Mouse (Mus musculus) right cerebral cortex, postnatal 36 days (tissue): ENCODE results near the gene Olfr1036.
"Not testable (repeated sequence)": the region's sequence is repeated elsewhere in the genome, so short reads cannot be mapped to it uniquely, and the experiment has no call there.

Experiments used
- DNase-seq, 2 experiments: peaks; one replicate each; pipeline ENCODE4 v3.0.0; 2022; ENCODE audit warnings: low spot score in 2 of 2, mixed read lengths in 1 of 2

Olfr1036 gene

DNA sequence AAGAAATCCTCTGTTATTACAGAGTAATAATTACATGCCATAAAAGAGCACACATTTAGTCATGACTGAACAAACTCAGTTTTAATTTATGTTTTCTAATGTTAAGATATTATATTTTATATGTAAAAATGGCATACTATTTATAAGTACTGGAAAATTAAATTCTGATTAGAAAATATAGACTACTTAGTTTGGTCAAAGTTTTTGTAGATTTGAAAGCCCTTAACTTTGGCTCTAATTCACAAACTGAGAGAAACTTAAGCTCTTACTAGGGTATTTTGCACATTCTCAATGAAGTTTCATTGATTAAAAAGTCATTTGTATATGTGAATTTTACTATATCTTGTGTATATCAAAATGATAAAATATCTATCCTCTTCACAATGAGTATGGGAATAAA lies at the start of gene Olfr1036:
TSS of gene Olfr1036 (plus strand) at position 301 of the 400 bp plus-strand sequence.
- DNase-seq, result not testable (repeated sequence)

DNA sequence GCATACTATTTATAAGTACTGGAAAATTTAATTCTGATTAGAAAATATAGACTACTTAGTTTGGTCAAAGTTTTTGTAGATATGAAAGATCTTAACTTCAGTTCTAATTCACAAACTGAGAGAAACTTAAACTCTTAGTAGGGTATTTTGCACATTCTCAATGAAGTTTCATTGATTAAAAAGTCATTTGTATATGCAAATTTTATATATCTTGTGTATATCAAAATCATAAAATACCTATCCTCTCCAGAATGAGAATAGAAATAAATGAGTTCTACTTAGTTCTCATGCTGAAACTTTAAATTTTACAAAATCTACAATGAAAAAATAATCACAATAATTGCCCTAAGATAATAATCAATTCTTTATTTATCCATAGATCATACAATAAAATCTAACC lies 28.2 kb upstream of the Olfr1036 start, which contains the start of gene Olfr1034:
TSS of gene Olfr1034 (plus strand) at position 301 of the 400 bp plus-strand sequence.
- DNase-seq, result no peak

DNA sequence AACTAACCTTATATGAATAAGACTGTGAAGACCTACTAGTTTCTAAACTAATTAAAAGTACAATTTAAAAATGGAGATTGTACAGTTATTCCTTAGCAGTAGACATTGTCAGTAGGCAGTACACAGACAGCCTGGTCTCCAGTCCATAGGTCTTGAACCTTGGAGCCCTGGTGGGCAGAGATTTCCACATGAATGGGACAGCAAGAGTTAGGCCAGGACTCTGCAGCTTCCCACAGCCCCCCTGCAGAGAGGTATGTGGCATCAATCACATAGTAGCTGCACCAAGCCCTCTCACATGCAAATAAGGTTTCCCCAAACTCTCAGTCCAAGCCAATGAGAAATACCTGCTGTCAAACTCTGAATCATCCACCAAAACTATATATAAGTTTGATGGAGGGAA lies 23.0 kb upstream of the Olfr1036 start:
- DNase-seq, result not testable (repeated sequence)

DNA sequence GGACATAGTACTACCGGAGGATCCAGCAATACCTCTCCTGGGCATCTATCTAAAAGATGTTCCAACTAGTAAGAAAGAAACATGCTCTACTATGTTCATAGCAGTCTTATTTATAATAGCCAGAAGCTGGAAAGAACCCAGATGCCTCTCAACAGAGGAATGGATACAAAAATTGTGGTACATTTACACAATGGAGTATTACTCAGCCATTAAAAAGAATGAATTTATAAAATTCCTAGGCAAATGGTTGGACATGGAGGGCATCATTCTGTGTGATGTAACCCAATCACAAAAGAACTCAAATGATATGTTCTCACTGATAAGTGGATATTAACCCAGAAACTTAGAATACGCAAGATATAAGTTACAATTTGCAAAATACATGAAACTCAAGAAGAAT lies 10.0 kb upstream of the Olfr1036 start:
- DNase-seq, result not testable (repeated sequence)

DNA sequence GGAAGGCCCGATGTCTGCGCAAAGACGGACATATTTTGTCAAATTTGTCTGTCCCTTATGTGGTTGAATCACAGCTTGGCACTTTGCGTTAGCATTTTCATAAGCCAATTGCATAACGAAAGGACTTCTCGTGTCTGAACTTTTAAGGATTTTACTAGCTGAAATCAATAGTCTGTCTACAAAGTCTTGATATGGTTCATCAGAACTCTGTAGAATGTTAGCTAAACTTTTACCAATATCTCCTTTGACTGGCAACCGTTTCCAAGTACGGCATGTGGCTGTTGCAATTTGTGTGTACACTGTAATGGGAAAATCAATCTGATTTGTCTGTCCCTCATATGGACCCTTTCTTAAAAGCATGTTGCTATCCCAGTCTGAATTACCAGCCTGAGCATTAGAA lies 3.6 kb upstream of the Olfr1036 start:
- no peak for DNase-seq

DNA sequence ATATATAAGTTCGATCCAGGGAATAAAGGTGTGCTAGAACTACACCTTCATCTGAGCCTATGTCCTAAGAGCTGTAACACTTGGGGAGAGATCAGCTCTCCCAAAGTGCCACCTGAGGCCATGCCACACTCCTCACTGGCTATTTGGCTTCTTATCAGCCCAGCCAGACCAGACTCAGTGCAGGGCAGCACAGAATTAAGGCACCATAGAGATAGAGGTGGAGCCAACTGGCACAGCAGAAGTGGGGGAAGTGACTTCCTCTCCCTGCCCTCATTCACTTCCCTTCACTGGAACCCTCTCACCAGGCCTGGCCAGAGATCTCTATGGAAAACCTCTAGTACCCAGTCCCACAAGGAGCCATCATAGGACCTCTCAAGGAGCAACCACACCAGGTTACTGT lies 6.7 kb downstream of the Olfr1036 start:
- not testable (repeated sequence) for DNase-seq

DNA sequence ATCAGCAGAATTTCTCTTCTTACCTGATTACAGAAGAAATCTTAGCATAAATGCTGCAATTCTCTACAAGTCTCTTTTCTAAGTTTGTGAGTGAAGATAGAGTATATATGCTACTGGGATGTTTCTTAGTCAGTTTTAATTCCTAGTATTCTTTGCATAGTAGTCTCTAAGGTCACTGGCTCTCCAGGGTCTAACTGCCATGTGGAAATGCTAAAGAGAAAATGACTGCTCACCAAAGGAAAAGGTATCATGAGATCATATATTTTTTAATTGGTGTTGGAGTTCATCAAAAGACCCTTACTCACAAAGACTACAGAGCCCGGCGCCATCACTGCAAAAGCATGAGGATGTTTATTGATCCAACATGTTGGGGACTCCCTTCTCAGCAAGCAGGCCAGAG lies 13.5 kb downstream of the Olfr1036 start, which contains the start of gene Olfr1037:
TSS of gene Olfr1037 (minus strand) at position 101 of the 400 bp plus-strand sequence.
- DNase-seq, result no peak
